Mouse (Mus musculus) lung, embryonic 14.5 days (tissue): ENCODE measurements at regions not wholly inside any gene's neighbourhood (a gene's known extent, or its start where the extent isn't known, plus 50 kb on each side); places are given as distances from the start of the nearest gene placed in this dataset.

ENCODE experiments used
- ATAC-seq: fragments of 200-750 bp; cut with Nextera tagmentation; 2 replicates; pipeline ENCODE4 v1.8.0; 2017; ENCODE audit warnings: mild to moderate bottlenecking, moderate TSS enrichment, moderate library complexity; ENCODE audit not compliant: insufficient read depth
- DNase-seq: peaks from one replicate; pipeline ENCODE4 v3.0.0-alpha.2; 2015
- H3K27ac ChIP-seq: fragments of 300-500 bp; sonication (generic); 2 replicates; pipeline ENCODE4 v1.5.1; 2014; ENCODE audit warnings: low read depth, mild to moderate bottlenecking, moderate library complexity
- H3K27me3 ChIP-seq: fragments of 300-500 bp; sonication (generic); 2 replicates; pipeline ENCODE4 v1.6.1; 2014; ENCODE audit warnings: low read length, control low read depth; ENCODE audit not compliant: insufficient read depth
- H3K36me3 ChIP-seq: fragments of 300-500 bp; sonication (generic); 2 replicates; pipeline ENCODE4 v1.6.1; 2014; ENCODE audit warnings: control low read depth; ENCODE audit not compliant: insufficient read depth
- H3K4me1 ChIP-seq: fragments of 300-500 bp; sonication (generic); 2 replicates; pipeline ENCODE4 v1.6.1; 2014; ENCODE audit warnings: antibody characterized with exemption, control low read depth; ENCODE audit not compliant: insufficient read depth
- H3K4me2 ChIP-seq: fragments of 300-500 bp; sonication (generic); 2 replicates; pipeline ENCODE4 v1.6.1; 2014; ENCODE audit warnings: mild to moderate bottlenecking
- H3K4me3 ChIP-seq: fragments of 300-500 bp; sonication (generic); 2 replicates; pipeline ENCODE4 v1.5.1; 2014; ENCODE audit warnings: low read depth, low read length
- H3K9ac ChIP-seq: fragments of 300-500 bp; sonication (generic); 2 replicates; pipeline ENCODE4 v1.6.1; 2014
- H3K9me3 ChIP-seq: fragments of 300-500 bp; sonication (generic); 2 replicates; pipeline ENCODE4 v1.6.1; 2016; ENCODE audit warnings: low read depth, low read length, control low read depth
- CTCF ChIP-seq: IDR thresholded peaks from 2 replicates; pipeline ENCODE4 v1.5.1; 2016; ENCODE audit warnings: antibody characterized with exemption, low read depth
- WGBS: fragments of 180-500 bp; shearing (Covaris S2); extraction: QIAGEN DNeasy Blood & Tissue Kit; methylation state at CpG from one replicate; pipeline ENCODE4 v1.1.7; 2014; 5-methylcytosine and 5-hydroxymethylcytosine counted together

DNA sequence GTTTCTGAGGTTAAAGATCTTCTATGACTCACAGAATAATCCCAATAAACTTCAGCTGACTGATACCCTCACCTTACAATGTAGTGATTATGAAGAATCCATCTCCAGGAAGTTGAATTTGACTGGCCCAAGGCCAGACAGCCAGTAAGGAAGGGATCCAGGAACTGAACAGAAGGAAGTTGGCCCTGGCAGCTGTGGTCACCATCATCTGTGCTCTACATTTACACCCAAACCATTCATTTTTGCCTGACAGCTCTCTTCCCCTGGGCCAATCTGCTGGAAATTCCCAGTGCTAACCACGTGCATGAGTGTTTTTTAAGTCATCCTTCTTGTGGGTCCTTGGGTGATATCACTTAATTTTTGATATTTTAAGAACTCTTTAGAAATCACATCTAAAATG, 577.4 kb upstream of the Nrp1 start:
- no peak overlapping the region for H3K4me2 ChIP-seq
- no peak overlapping the region for H3K9ac ChIP-seq
- no peaks in the 10 kb centered on the region for H3K27me3 ChIP-seq
- no peaks in the 10 kb centered on the region for H3K4me1 ChIP-seq
- no peaks in the 10 kb centered on the region for H3K9me3 ChIP-seq
- ATAC-seq (no peak), DNase-seq (no peak)
- no peak overlapping the region for H3K27ac ChIP-seq
- H3K4me3 ChIP-seq, result no peak overlapping the region
- TF ChIP-seq CTCF, result no peak
- 33% methylated on average over 1 of the region's 1 CpGs for WGBS
- H3K36me3 ChIP-seq, result no peaks in the 10 kb centered on the region

DNA sequence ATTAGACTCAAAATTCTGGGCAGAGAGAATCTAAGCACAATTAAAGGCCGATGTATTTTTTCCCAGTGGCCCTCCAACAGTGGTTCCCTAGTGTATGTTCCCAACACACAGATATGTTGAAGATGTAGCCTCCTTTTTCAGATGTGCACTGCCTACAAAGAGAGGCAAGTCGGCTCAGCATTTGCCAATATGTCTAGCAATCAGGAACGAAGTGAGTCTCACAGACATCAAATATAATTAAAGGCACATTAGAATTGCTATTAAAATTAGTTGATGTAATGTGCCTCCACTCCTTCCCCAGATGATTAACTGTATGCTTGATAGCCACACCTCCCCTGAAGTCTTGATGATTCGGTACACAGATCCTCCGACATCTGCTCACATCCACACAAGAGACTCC, 565.8 kb upstream of the Nrp1 start:
- no peak overlapping the region for H3K4me2 ChIP-seq
- no peaks in the 10 kb centered on the region for H3K9me3 ChIP-seq
- H3K4me1 ChIP-seq, result no peaks in the 10 kb centered on the region
- ATAC-seq (no peak), DNase-seq (no peak)
- no peak overlapping the region for H3K4me3 ChIP-seq
- TF ChIP-seq CTCF, result no peak
- no peaks in the 10 kb centered on the region for H3K27me3 ChIP-seq
- no peak overlapping the region for H3K9ac ChIP-seq
- H3K36me3 ChIP-seq, result no peaks in the 10 kb centered on the region
- no peak overlapping the region for H3K27ac ChIP-seq
- 92% methylated on average over 5 of the region's 5 CpGs for WGBS

DNA sequence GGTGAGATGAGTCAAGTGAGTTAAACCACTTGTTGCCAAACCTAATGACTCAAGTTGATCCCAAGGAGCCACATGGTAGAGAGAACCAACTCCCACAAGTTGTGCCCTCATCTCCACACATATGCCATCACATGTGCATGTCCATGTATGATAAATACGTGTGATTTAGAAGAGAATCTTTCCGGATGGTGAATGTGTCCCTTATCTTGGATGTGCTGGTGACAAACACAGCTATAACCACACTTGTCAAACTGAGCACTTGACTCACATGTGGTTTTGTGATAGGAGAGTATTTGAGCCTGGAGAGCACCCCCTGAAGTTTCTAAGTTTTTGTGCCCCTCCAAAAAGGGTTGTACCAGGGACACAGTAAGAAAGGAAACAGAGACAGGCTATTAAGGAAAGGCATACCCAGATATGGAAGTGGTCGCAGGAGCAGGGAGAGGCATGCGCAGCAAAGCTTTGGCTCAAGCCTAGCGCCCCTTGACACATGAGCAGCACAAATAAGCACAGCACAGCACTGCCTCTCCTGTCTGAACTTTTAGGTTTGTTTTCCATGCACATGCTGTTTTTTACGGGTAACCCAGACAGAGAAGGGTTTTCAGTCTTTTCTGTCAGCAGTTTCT, 558.4 kb upstream of the Nrp1 start:
- H3K9ac ChIP-seq, result no peak overlapping the region
- no peak overlapping the region for H3K4me2 ChIP-seq
- TF ChIP-seq CTCF, result no peak
- WGBS, result 58% methylated on average over 6 of the region's 6 CpGs
- no peaks in the 10 kb centered on the region for H3K9me3 ChIP-seq
- no peaks in the 10 kb centered on the region for H3K27me3 ChIP-seq
- ATAC-seq (no peak), DNase-seq (no peak)
- H3K36me3 ChIP-seq, result no peaks in the 10 kb centered on the region
- H3K27ac ChIP-seq, result no peak overlapping the region
- H3K4me1 ChIP-seq, result peaks cover 15% of the 10 kb centered on the region; the same call in 1 of the 2 replicates
- no peak overlapping the region for H3K4me3 ChIP-seq

DNA sequence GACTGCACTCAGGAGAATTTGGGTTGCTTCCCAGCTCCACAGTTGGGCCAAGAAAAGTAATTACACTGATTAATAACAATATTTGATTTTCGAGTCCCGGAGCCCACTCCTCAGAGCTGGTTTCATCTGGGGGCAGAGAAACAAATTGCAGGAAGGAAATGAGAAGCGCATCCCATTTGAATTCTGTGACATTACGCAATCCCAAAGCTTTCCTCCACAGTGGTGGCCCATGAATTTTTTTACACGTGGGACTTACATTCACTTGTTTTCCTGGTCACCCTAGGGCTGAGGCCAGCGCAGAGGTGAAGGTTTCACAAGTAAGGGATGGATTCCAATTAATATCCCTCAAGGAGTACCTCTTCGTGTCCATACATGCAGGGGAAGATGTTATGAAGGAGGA, 556.3 kb upstream of the Nrp1 start:
- Histone ChIP-seq H3K9me3 (no peaks in the 10 kb centered on the region), H3K9ac (no peak overlapping the region), H3K36me3 (no peaks in the 10 kb centered on the region), H3K27ac (peak overlapping the region; percentile 73; the same call in 1 of the 2 replicates), H3K4me1 (peaks cover 15% of the 10 kb centered on the region; the same call in 1 of the 2 replicates), H3K27me3 (no peaks in the 10 kb centered on the region), H3K4me3 (no peak overlapping the region), H3K4me2 (peak overlapping the region; percentile 20; the same call in 1 of the 2 replicates)
- peak; percentile 39; the same call in 1 of the 2 replicates for ATAC-seq
- DNase-seq, result peak; percentile 50
- no peak for TF ChIP-seq CTCF
- 46% methylated on average over 7 of the region's 7 CpGs for WGBS

DNA sequence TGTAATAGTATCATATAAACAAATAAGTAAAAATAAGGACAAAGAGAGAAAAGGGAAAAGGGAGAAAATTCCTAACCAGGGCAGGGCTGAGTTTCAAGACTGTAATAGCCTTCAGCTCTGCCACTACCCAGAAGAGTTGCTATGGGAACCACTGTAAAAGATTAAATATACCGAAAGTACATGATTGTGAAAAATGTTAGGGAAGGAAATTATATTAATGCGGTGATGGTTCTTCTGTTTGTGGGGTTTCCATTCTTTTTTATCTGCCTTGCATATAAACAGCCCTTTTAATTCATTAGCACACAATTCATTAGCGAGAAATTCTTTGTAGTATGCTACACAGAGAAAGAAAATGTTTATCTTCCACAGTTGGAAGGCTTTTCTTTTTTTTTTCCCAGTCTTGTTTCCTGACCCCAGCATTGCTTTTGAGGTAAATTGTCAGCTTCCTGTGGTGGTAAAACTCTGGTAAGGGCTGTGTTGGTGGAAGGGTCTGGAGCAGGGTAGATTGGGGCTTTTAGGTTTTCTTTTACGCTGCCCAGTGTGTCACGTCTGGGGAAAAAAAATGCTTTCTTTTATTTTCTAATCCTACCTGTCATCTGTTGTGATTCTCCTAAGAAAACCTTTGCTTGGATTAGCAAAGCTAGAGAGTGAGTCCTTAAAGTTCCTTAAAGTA, 555.6 kb upstream of the Nrp1 start:
- Histone ChIP-seq H3K4me2 (no peak overlapping the region), H3K27me3 (no peaks in the 10 kb centered on the region), H3K9me3 (no peaks in the 10 kb centered on the region), H3K9ac (no peak overlapping the region), H3K27ac (peak overlapping the region; percentile 73; the same call in 1 of the 2 replicates), H3K4me3 (no peak overlapping the region), H3K4me1 (peaks cover 15% of the 10 kb centered on the region; the same call in 1 of the 2 replicates), H3K36me3 (no peaks in the 10 kb centered on the region)
- 19% methylated on average over 5 of the region's 5 CpGs for WGBS
- peak; percentile 87 for ATAC-seq
- no peak for TF ChIP-seq CTCF
- peak; percentile 88 for DNase-seq

DNA sequence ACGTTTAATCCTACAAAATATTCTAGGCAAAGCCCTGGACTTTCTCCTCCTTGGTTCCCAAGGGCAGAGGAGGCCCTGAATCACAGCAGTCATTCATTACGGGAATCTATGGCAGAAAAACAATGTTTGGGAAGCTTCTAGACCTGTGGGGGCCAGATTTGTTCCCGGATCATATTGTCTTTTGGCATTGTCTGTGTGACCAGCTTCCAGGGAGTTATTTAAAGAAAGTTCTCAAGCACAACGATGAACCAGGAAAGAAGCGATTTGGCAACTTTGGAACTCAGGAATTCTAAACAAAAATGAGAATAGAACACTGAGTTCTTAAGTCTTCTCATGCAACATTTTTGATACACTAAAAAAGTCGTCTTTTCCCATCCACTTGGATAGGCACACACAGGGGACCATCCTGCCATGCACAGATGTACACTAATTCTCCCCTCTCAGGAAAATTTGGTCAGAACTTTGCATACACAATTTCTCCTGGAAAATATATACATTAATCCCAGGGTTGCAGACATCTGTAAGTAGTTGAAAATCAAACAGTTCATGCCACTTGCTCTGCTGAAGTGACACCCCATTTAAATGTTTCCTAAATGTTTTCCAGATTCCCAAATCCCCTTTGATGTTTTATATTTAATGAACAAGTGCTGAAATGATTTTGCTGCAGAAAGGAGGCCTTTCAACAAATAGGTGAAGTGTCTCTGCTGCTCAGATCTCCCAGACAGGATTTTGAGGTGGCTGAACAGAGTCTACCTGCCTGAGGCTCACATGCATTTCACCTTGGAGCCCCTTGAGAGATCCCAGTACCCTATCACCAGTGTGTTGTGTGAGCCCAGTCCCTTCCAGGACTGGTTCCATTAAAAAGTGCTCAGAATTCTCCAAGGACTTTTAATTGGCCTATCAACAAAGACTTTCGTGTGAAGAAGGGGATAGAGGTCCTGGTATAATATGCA, 548.9 kb upstream of the Nrp1 start:
- 45% methylated on average over 7 of the region's 7 CpGs for whole genome bisulfite sequencing

More for the DNA sequence above, 548.9 kb upstream of the Nrp1 start:
- no peak for TF ChIP-seq CTCF
- Histone ChIP-seq H3K36me3 (no peaks in the 10 kb centered on the region), H3K27me3 (no peaks in the 10 kb centered on the region), H3K27ac (peak overlapping the region; percentile 32; the same call in 1 of the 2 replicates), H3K4me3 (no peak overlapping the region), H3K4me1 (peaks cover 4% of the 10 kb centered on the region; the same call in 1 of the 2 replicates), H3K9me3 (no peaks in the 10 kb centered on the region), H3K9ac (no peak overlapping the region), H3K4me2 (no peak overlapping the region)
- ATAC-seq (no peak), DNase-seq (peak; percentile 48)
